Mouse (Mus musculus) T-cell, adult 2 months (primary cell): ENCODE results near the gene Dclk1.

ENCODE experiments used
- DNase-seq: peaks from one replicate; pipeline ENCODE4 v3.0.0; 2022; ENCODE audit warnings: low spot score

Dclk1 gene

DNA sequence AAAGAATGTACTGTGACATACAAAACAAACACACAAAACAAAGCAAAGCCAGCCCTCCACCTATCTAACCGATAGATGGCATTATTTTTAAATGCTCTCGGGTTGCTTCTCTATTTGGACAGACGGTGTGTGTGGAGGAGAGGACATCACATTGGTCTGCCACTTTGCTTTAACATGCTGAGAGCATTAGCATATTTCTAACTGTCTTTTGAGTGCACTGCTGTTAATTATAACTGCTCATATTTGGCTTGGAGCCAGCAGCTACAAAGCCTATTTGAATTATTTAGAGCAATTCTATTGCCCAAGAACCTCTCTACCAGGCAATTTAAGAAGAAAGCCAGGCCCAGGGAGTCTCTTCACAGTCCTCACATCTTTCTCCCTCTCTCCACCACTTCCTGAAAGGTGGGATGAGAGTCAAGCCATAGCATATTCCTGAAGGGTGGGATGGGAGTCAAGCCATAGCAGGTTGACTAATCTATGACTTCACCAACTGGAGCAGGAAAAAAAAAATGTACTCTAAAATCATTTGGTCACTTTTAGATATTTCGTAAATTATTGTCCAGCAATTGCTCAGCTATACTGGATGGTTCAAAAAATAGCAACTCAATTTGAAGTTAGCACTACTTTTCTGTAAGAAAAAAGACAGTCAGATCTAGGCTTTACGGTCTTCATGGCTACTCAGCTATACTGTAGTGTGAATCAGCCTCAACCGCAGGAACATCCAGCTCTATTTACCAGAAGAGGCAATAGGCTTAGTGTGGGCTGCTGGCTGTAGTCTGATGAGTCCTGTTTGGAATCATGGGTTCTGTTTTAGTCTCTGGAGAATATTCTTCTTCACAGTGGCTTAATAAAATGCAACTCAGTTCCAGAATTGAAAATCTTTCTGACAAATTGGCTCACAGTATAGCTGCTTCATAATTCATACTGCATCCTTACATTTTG is 155.9 kb downstream of the Dclk1 start:
- DNase-seq = no peak

DNA sequence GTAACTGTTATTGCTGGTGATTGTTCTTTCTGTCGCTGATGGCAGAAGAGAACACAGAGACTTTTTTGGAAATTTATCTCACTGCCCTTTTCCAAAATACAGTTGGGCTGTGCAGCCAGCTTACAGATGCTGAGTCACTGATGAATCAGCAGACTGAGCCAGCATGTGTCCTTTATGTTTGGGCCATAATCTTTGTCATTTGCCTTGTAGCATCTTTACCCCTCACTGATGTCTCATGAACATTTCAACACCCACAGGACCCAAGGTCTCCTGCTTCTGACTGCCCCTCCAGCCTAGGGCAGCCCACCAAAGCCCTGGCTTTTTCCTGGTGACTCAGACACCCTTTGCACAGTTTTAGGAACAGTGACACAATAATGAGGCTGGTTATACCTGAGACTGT is 159.1 kb downstream of the Dclk1 start:
- DNase-seq = no peak

- DNase-seq = no peak
Measured at GRCm38 (mm10) chr3:55404751-55405150, 162.6 kb downstream of the Dclk1 start.

DNA sequence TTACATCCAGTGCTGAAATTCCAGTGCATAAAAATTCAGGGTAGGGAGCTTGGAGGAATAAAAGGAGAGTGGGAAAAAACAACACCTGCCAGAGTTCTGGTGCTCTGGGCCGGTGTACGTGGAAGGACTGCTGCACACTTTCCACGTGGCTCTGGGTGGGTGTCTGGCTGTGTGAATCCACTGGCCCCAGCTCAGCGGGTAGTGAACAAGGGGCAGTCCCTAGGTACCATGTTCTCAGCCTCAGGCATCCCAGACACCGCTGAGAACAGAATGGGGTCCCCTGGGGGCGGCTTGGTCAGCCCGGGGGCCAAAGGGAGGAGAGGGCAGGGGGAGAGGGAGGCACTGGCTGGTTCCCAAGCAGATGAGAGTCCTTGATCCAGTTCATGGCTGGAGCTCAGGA is 164.5 kb downstream of the Dclk1 start:
- DNase-seq = no peak

DNA sequence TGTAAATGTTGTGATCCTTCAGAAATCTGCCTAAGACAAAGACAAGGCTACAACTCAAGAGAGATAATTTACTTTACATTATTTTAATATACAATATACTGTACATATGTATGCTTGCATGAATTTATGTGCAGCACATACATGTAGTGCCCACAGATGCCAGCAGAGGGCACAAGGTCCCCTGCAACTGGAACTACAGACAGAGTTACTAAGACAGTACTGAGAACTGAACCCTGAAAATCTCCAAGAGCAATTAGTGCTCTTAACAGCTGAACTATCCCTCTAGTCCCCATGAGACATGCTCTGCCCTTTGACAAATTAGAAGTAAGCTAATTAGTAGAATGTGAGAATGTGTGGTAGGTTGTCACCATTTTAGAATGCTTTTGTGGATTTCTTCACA is 169.4 kb downstream of the Dclk1 start:
- DNase-seq = no peak

DNA sequence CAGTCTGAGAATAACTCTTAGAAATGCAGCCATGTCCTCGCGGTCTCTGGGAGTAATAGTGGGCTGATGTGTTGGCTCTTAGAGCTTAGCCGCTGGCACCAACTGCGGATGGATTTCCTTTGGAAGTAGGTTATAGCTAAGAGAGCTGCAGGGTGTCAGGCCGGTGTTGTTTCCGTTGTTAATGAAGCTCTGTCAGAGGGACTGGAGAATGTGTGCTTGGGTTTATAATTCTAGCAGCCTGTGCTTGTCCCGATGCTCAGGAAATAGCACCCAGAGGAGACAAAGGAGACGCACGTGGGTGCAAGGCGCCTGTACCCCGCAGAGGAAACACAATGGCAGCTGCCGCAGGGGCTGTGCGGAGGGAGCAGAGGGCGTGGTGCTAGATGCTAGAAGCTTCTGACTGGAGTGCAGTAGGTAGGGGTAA is 173.4 kb downstream of the Dclk1 start:
- peak; percentile 16 for DNase-seq

GRCm38 (mm10) chr3:55418845-55419244 is 176.7 kb downstream of the Dclk1 start:
- no peak for DNase-seq

DNA sequence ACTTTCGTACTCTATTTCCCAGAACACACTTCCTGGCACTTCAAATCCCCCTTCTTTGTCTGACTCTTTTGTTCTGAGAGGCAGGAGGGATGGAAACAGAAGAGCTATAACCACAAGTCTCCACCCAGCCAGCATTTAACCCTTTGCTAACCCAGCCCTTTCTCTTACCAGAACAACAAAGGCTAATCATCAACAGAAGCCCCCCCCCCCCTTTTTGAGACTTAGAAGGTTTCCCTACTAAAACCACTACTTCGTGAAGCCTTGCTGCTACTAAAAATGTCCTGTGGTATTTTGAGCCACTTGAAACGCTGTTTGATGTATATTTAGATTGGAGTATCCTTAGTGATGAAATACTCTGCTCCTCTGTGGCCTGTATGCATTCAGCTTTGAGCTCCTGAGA is 177.2 kb downstream of the Dclk1 start:
- DNase-seq = peak; percentile 19

GRCm38 (mm10) chr3:55420436-55421083 is 178.4 kb downstream of the Dclk1 start:
- DNase-seq = no peak

DNA sequence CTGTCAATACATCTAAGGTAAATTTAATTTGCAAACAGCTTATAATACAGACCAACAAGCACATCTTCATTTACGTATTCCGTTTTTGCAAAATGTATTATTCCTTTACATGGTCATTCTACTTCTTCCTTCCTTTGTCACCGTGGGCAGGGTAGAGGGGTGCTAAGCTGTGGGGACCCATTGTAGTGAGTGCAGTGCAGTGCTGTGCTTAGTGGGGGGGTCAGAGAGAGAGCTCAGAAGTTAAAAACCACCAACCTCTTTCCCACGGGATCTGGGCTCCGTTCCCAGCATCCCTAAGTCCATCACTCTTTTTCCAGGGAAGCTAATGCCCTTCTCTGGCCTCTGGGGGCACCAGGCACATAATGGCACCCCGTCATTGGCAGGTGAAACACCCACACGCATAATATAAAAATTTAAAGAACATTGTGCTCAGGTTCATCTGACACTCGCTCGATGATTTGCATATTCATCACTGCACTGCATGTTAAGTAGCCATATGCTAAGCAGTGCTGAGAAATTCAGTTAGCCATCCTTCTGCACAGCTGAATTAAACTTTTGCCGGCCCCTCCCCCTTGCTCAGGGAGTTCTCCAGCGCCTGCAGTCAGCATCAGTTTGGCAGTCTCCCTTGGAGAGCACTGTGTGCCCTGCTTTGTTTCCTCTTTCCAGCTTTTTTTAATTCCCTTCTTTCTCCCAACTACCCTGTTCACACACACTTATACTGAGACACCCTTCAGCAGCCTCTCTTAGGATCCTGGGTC is 181.7 kb downstream of the Dclk1 start:
- no peak for DNase-seq

GRCm38 (mm10) chr3:55430022-55430549 is 187.9 kb downstream of the Dclk1 start:
- DNase-seq = no peak

DNA sequence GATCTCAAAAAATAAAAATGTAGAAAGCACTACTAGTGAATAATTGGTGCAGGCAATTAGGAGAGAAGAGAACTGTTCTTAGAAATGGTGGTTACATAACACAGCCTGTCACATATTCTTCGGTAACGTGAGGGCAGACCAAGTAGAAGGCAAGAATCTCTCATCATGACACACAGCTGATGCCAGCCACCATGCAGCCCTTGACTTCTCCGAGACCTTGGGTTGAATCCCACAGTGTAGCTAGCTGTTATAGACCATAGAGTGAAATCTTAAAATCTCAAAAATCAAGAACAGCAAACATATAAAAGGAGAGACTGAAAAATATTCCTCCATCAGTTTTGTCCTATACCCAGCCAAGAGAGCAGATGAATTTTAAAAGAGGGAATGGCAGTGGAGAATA is 189.1 kb downstream of the Dclk1 start:
- no peak for DNase-seq

DNA sequence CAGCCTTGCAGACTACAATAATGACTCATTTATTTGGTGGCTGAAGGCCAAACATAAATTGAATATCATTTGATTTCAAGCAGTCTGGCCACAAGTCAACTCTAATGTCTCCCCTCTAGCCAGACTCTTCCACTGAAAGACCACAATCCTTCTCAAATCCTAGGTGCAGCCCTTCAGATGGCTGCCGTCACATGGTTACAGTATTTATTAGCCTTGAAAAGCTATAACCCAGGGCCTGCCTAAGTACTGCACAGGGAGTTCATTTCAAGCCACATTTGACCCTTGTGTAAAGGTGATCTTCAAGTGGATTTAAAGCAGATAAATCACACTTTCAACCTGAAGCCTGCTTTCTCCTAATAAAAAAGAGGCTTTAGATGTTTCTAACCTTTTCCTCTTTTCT is 192.1 kb downstream of the Dclk1 start:
- DNase-seq = no peak

- no peak for DNase-seq
Measured at GRCm38 (mm10) chr3:55438824-55439446, 196.8 kb downstream of the Dclk1 start.

DNA sequence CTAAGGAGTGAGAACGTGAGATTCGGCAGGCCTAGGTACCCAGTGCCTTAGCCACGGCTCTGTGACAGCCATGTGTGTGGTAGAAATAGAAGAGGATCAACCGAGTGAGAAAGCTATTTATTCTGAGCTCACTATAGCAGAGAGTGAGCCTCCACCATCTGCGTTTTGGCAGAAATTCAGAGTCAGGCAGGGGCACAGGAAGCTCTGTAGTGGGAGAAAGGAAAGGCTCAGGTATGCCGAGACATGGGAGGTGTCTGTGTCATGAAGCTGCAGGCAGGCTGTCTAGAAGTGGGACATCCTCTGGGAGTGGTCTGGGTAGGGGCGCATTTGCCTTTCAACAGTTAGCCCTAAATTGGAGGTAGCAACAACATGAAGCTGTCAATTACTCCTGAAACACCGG is 198.2 kb downstream of the Dclk1 start:
- no peak for DNase-seq

DNA sequence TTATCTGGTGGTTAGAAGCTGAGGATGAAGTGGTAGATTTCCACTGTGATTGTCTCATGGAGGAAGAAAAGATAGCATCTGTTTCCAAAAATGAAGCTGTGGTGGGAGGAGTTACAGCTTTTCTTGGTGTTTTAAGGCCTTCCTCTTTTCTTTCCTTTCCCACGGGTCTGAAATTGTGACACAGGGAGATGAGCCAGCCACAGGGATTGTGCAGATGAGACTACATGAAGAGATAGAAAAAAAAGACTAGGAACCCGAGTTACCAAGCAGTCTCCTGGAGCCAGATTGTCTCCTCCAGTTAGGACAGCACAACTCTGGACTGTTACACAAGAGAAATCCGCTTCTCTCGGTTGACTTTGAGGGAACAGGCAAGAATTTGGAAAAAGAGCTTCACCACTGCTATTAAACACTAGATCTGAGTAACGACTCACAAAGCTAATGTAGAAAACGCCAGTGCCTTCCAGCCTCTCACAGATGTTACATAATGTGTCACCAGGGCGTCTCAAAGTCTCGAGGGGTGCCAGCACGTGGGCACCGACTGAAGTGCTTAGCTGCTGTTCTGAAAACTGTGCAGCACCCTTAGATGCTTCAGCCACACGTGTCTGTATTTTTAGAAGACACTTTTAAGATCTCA is 200.0 kb downstream of the Dclk1 start:
- DNase-seq = no peak

DNA sequence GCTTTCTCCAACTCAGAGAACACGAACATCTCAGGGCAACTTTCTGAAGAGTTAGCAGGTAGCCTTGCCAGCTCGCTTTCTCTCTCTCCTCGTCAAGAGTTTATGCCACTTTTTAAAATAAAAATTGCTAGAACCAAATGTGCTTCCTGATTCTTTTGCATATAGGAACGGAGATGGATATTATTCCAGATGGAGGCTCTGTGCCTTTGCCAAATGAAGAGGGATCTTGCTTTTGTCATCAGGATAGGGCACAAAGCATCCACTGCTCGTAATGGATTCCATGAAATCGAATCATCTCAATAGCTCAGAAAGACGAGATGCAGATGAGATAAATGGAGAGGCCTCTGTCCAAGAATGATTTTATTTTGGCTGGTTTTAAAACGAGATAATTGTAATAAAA is 201.1 kb downstream of the Dclk1 start:
- no peak for DNase-seq

DNA sequence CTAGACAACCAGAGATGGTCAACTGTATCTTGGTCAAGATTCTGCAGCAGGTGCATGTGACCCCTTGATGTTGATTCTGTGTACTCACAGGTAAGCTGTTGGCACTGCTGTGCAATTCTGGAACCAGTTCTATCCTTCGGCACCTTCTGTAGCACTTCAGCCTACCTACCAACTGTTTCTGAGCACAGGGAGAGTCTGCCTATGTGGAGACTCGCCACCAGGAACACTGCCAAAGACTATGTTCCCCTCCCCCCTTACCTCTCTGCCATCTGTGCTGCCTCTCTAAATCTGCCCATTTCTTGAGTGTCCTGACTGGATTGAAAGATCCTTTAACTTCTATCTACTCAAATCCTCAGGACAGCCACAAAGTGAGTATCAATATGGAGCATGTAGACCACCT is 201.6 kb downstream of the Dclk1 start:
- no peak for DNase-seq

DNA sequence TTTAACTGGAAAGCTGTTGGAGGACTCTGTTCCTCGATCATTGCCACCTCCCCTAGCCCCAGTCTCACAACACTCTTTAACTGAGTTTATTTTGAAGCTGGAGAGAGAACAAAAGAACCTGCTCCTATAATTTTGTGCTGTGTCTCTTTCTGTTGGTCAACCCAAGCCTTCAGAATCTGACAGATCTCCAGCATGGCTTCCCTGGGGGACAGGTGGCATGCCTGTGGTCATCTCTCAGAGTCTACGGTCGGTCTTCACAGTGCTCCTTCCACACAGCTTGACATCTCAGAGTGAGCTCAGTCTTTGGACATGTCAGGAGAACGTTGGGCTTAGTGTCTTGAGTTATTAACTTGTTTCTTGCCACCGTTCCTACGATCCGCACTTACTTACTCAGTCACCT is 204.5 kb downstream of the Dclk1 start:
- DNase-seq = no peak

DNA sequence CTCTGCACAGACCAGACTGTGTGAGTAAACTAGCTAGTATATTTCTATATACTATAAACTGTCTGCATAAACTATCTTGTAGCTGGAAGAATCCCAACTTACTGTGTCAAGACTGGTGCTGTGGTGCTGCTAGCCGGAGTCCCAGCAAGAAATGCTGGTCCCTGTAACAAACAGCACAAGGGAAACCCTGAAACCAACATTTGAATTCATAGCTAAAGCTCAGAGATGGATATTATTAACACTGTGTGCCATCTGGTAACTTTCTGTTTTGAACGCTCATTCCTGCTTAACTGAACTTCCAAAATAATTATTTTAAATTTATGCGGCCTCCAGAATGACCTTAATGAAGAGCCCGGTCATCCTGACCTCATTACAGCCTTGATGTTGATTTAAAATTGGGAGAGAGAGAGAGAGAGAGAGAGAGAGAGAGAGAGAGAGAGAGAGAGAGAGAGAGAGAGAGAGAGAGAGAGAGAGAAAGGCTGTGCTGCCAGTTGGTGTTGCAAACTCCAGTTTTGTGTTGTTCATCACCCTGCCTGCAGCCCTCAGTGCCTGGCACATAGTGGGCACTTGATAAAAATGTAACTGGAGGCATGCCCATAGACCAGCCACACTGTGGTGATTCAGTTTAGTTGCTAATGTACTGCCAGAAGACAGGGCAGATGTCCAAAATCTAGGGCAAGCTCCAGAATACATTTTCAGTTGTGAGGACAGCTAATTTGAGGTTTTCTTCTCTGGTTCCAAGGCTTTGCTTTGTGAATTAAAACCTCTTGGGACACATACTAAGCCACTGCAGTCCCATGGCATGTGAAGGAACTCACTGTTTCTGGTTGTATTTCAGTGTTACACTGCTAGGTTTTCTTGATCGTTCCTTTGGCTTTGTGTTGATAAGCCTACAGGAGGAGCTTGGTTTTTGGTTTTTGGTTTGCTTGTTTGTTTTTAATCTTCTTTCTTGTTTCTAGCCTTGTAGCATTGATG is 205.6 kb downstream of the Dclk1 start:
- no peak for DNase-seq
